Mouse (Mus musculus): ENCODE results near the gene Ankrd33b. TPM values are rescaled to one million over a fixed set of nuclear protein-coding genes. Genes with fewer than 3 reads are reported as not detected.

The Ankrd33b gene
- total and polyA plus RNA-seq, 2 experiments from 2014 or later, result 1.6 TPM

DNA sequence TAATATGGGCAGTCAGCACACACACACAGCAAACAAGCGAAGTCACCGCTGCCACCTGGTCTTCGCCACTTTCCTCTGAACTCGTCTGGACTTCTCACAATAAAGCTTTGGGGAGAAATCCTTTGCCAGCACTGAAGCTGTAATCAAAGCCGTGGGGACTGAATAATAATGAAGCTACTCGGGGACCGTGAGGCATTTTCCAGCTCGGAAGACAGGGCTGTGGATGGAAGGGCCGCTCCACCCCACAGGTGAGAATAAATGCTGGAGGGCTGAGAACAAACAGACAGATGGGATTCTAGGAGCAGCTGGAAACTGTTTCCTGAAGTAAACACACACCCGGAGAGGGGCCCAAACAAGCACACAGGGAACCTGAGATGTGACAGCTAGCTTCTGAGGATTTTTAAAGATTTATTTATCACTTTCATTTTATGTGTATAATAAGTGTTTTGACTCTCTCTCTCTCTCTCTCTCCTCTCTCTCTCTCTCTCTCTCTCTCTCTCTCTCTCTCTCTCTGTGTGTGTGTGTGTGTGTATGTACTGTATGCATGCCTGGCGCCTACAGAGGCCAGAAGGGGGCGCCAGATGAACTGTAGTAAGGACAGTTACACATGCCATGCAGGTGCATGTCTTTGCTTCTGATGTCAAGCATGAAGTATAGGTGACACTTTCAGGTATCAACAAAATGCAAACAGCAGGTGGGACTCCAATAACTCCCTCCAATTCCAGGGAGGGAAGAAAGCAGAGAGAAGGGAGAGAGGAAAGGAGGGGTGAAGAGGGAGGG, 46.7 kb downstream of the Ankrd33b start:
- H3K9me3 ChIP-seq (ENCODE audit: low read length), result no peaks in the 10 kb centered on the region
- 0 out of 2 replicates have a peak, but pooled peaks cover 5% of the 10 kb centered on the region for H3K4me1 ChIP-seq (ENCODE audit: insufficient read depth, low read length)
- no peaks in the 10 kb centered on the region for H3K27me3 ChIP-seq (ENCODE audit: insufficient read depth, low read length)
- ATAC-seq (no peak), DNase-seq (ENCODE audit: low spot score) (peak; percentile 50)
- H3K36me3 ChIP-seq (ENCODE audit: insufficient read depth, low read length), result no peaks in the 10 kb centered on the region
- 54% methylated on average over 12 of the region's 12 CpGs for WGBS
- H3K9ac ChIP-seq (replicated peaks; ENCODE audit: low read length), result no peak overlapping the region
- H3K4me3 ChIP-seq (ENCODE audit: low read length), result no peak overlapping the region
- H3K4me2 ChIP-seq (ENCODE audit: low read depth, low read length), result no peak overlapping the region
- no peak overlapping the region for H3K27ac ChIP-seq
- TF ChIP-seq CTCF (IDR thresholded peaks at IDR 0.05; ENCODE audit: low read depth), result peak; percentile 39

DNA sequence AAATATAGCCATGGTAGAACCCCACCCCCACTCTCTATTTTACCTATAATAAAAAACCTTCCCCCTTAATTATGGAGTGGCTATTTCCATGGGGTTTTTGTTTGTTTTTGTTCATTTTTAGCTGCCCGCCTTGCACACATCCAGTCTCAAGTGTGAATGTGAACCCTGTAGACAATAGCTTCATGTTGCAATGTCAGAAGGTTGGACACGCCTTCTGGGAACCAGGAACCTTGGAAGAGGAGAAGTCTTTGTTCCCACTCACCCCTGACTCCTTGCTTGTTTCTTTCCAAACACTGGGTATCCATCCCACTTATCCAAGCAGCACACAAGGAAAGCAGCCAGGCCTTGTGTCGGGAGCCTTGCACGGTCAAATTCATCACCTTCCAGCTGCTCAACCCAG, 48.5 kb downstream of the Ankrd33b start:
- TF ChIP-seq CTCF (IDR thresholded peaks at IDR 0.05; ENCODE audit: low read depth), result no peak
- no peak overlapping the region for H3K9ac ChIP-seq (replicated peaks; ENCODE audit: low read length)
- no peaks in the 10 kb centered on the region for H3K9me3 ChIP-seq (ENCODE audit: low read length)
- H3K27ac ChIP-seq, result no peak overlapping the region
- no peaks in the 10 kb centered on the region for H3K27me3 ChIP-seq (ENCODE audit: insufficient read depth, low read length)
- H3K4me3 ChIP-seq (ENCODE audit: low read length), result no peak overlapping the region
- H3K4me1 ChIP-seq (ENCODE audit: insufficient read depth, low read length), result 0 out of 2 replicates have a peak, but pooled peaks cover 5% of the 10 kb centered on the region
- WGBS, result 52% methylated on average over 4 of the region's 4 CpGs
- DNase-seq (ENCODE audit: low spot score), result no peak
- H3K4me2 ChIP-seq (ENCODE audit: low read depth, low read length), result no peak overlapping the region
- H3K36me3 ChIP-seq (ENCODE audit: insufficient read depth, low read length), result no peaks in the 10 kb centered on the region
- no peak for ATAC-seq

DNA sequence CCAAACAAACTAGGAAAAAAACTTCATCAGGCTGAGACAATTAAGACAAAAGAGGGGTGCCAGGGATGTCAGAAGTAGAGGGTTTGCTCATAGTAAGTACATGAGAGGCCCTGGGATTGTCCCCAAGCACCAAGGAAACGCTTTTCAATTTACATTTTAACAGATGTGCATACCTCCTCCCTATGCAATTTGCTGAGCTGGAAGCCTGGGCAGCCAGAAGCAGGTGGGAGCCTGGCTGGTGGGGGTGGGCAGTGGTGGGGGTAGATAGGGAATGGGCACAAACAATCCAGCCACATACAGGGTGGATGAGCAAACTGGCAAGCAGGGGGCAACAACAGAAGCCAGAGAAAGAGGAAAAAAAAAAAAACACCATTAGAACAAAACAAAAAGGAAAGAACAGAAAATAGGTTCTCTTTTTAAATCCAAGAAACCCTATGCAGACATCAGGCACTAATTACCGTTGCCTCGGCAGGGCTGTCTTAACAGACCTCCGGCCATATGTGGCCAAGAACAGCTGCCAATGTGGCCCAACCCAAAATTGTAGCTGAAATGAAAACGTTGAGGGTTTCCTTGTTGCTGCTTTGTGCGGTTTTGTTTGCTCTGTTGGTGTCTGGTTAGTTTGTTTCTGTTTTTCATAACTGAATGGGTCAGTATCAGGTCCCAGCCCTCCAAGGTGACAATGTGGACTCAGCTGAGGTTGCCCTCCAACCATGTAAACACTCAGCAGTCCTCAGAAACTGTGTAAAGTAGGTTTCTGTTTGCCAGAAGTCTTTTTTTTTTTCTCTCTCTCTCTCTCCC, 49.2 kb downstream of the Ankrd33b start:
- DNase-seq (ENCODE audit: low spot score), result peak; percentile 42
- ATAC-seq, result no peak
- H3K27me3 ChIP-seq (ENCODE audit: insufficient read depth, low read length), result no peaks in the 10 kb centered on the region
- no peaks in the 10 kb centered on the region for H3K36me3 ChIP-seq (ENCODE audit: insufficient read depth, low read length)
- no peaks in the 10 kb centered on the region for H3K9me3 ChIP-seq (ENCODE audit: low read length)
- H3K4me2 ChIP-seq (ENCODE audit: low read depth, low read length), result no peak overlapping the region
- H3K4me3 ChIP-seq (ENCODE audit: low read length), result no peak overlapping the region
- WGBS, result 28% methylated on average over 6 of the region's 6 CpGs
- no peak overlapping the region for H3K9ac ChIP-seq (replicated peaks; ENCODE audit: low read length)
- TF ChIP-seq CTCF (IDR thresholded peaks at IDR 0.05; ENCODE audit: low read depth), result no peak
- 0 out of 2 replicates have a peak, but pooled peaks cover 5% of the 10 kb centered on the region for H3K4me1 ChIP-seq (ENCODE audit: insufficient read depth, low read length)
- no peak overlapping the region for H3K27ac ChIP-seq

DNA sequence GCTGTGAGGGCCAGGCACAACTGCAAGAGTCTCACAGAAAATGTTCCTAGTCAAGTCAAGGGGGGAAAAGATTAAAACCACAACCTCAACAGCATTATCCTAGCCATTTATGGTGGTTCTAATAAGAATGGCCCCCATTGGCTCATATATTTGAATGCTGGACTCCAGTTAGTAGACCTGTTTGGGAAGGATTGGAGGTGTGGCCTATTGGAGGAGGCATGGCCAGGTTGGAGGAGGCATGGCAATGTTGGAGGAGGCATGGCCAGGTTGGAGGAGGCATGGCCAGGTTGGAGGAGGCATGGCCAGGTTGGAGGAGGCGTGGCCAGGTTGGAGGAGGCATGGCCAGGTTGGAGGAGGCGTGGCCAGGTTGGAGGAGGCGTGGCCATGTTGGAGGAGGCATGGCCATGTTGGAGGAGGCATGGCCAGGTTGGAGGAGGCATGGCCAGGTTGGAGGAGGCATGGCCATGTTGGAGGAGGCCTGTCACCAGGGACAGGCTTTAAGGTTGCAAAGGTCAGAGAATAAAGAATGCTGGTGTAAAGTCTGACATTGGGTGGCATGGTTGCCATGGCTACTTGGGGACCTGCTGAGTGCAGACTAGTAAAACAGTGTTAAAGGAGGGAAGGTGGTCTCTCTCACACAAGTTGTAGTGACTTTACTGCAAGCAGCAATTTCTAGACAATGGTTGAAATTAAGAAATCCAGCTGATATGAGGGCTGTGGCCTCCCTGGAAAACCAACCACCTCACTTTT, 50.3 kb downstream of the Ankrd33b start:
- Histone ChIP-seq H3K9ac (replicated peaks; ENCODE audit: low read length) (no peak overlapping the region), H3K9me3 (ENCODE audit: low read length) (no peaks in the 10 kb centered on the region), H3K27ac (no peak overlapping the region), H3K36me3 (ENCODE audit: insufficient read depth, low read length) (no peaks in the 10 kb centered on the region), H3K4me3 (ENCODE audit: low read length) (no peak overlapping the region), H3K4me1 (ENCODE audit: insufficient read depth, low read length) (0 out of 2 replicates have a peak, but pooled peaks cover 5% of the 10 kb centered on the region), H3K4me2 (ENCODE audit: low read depth, low read length) (no peak overlapping the region), H3K27me3 (ENCODE audit: insufficient read depth, low read length) (no peaks in the 10 kb centered on the region)
- DNase-seq (ENCODE audit: low spot score), result no peak
- no peak for TF ChIP-seq CTCF (IDR thresholded peaks at IDR 0.05; ENCODE audit: low read depth)
- 92% methylated on average over 3 of the region's 3 CpGs for WGBS
- no peak for ATAC-seq

DNA sequence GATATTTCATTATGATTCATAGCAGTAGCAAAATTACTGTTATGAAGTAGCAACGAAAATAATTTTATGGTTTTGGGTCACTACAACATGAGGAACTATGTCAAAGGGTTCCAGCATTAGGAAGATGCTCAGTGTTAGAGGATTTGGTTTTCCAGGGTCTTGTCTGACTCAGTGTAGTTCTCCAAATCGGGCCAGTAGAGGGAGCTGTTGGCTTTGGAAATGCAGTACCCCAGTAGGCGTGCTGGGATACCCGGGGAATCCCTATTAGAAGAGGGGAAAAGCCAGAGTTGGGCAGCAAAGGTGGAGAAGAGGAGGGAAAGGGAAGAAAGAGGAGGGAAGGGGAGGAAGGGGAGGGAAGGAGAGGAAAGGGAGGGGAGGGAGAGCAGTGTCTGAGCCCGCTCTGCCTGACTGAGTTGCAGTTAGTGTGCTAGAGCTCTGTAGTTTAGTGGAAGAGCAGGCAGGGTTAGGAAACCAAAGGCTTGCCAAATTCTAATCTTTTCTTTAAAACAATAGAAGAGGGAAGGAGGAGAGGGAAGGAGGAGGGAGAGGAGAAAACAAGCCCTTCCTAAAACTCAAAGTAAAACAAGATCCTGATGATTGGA, 51.8 kb downstream of the Ankrd33b start:
- Histone ChIP-seq H3K4me2 (ENCODE audit: low read depth, low read length) (no peak overlapping the region), H3K27ac (no peak overlapping the region)
- 9% methylated on average over 5 of the region's 5 CpGs for WGBS

DNA sequence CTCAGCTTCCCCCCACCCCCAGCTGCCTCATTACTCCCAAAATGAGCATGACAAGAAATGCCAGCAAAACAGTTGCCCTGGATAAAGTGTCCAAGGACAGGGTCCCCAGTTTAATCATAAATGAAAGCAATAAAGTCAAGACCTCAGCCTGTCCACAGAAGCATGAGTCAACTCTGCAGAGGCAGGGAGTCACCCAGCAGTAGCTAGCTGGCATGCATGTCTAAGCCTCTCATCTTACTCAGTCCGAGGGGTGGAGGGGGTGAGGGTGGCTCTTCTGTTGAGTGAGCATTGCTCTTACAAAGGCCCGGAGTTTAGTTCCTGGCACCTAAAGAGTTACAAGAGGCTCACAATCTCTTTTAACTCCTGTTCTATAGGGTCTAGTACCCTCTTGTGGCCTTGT, 55.5 kb downstream of the Ankrd33b start:
- Histone ChIP-seq H3K27ac (no peak overlapping the region), H3K4me1 (ENCODE audit: insufficient read depth, low read length) (no peaks in the 10 kb centered on the region), H3K4me2 (ENCODE audit: low read depth, low read length) (no peak overlapping the region), H3K27me3 (ENCODE audit: insufficient read depth, low read length) (no peaks in the 10 kb centered on the region), H3K36me3 (ENCODE audit: insufficient read depth, low read length) (no peaks in the 10 kb centered on the region), H3K4me3 (ENCODE audit: low read length) (no peak overlapping the region), H3K9me3 (ENCODE audit: low read length) (no peaks in the 10 kb centered on the region; the same call in 1 of the 2 replicates), H3K9ac (replicated peaks; ENCODE audit: low read length) (no peak overlapping the region)
- TF ChIP-seq CTCF (IDR thresholded peaks at IDR 0.05; ENCODE audit: low read depth), result no peak
- ATAC-seq, result no peak
- no peak for DNase-seq (ENCODE audit: low spot score)
- WGBS, result 85% methylated on average over 2 of the region's 2 CpGs

More for the DNA sequence above, 51.8 kb downstream of the Ankrd33b start:
- Histone ChIP-seq H3K27me3 (ENCODE audit: insufficient read depth, low read length) (no peaks in the 10 kb centered on the region), H3K36me3 (ENCODE audit: insufficient read depth, low read length) (no peaks in the 10 kb centered on the region), H3K4me1 (ENCODE audit: insufficient read depth, low read length) (0 out of 2 replicates have a peak, but pooled peaks cover 5% of the 10 kb centered on the region), H3K9me3 (ENCODE audit: low read length) (no peaks in the 10 kb centered on the region), H3K4me3 (ENCODE audit: low read length) (no peak overlapping the region), H3K9ac (replicated peaks; ENCODE audit: low read length) (no peak overlapping the region)
- ATAC-seq, result peak; percentile 88
- peak; percentile 88 for TF ChIP-seq CTCF (IDR thresholded peaks at IDR 0.05; ENCODE audit: low read depth)
- peak; percentile 93 for DNase-seq (ENCODE audit: low spot score)

Data from hindbrain, postnatal 0 days (tissue).